Mouse (Mus musculus): ENCODE data around the gene Knop1. TPM values are rescaled to one million over a fixed set of nuclear protein-coding genes. Genes with fewer than 3 reads are reported as not detected.

Gene Knop1
- polyA plus RNA-seq, 1 experiment from 2014 or later = 51.6 TPM

GRCm38 (mm10) chr7:118841796-118842195, 14.3 kb downstream of the Knop1 start:
- Histone ChIP-seq H3K36me3 (ENCODE audit: insufficient read depth, low read length) (peaks cover 44% of the 10 kb centered on the region), H3K27me3 (replicated peaks; ENCODE audit: insufficient read depth, low read length) (no peaks in the 10 kb centered on the region), H3K4me2 (replicated peaks; ENCODE audit: low read depth, low read length) (no peak overlapping the region), H3K4me1 (ENCODE audit: insufficient read depth, low read depth, low read length) (no peaks in the 10 kb centered on the region), H3K9me3 (ENCODE audit: low read length) (no peaks in the 10 kb centered on the region), H3K9ac (replicated peaks; ENCODE audit: low read depth) (no peak overlapping the region), H3K4me3 (ENCODE audit: low read depth, low read length) (no peak overlapping the region), H3K27ac (ENCODE audit: low read length) (no peak overlapping the region)
- DNase-seq (ENCODE audit: low spot score) (peak; percentile 41), ATAC-seq (0 out of 2 replicates have a peak, but pooled peaks have one; percentile 15)
- 0 out of 2 replicates have a peak, but pooled peaks have one; percentile 1 for TF ChIP-seq CTCF (IDR thresholded peaks at IDR 0.05)
- TF ChIP-seq EP300 (IDR thresholded peaks at IDR 0.05) = no peak
- WGBS = 39% methylated on average over 1 of the region's 1 CpGs

- Histone ChIP-seq H3K9me3 (ENCODE audit: low read length) (no peaks in the 10 kb centered on the region), H3K9ac (replicated peaks; ENCODE audit: low read depth) (no peak overlapping the region), H3K4me3 (ENCODE audit: low read depth, low read length) (no peak overlapping the region), H3K4me1 (ENCODE audit: insufficient read depth, low read depth, low read length) (no peaks in the 10 kb centered on the region), H3K4me2 (replicated peaks; ENCODE audit: low read depth, low read length) (no peak overlapping the region), H3K36me3 (ENCODE audit: insufficient read depth, low read length) (peaks cover 44% of the 10 kb centered on the region), H3K27me3 (replicated peaks; ENCODE audit: insufficient read depth, low read length) (no peaks in the 10 kb centered on the region), H3K27ac (ENCODE audit: low read length) (no peak overlapping the region)
- DNase-seq (ENCODE audit: low spot score) = no peak
- WGBS = 73% methylated on average over 8 of the region's 8 CpGs
- TF ChIP-seq CTCF (IDR thresholded peaks at IDR 0.05) (no peak), EP300 (IDR thresholded peaks at IDR 0.05) (no peak)
- no peak for ATAC-seq
Observed at GRCm38 (mm10) chr7:118841030-118841745, 14.9 kb downstream of the Knop1 start.

GRCm38 (mm10) chr7:118837901-118838300, 18.2 kb downstream of the Knop1 start:
- no peak for DNase-seq (ENCODE audit: low spot score)
- H3K9ac ChIP-seq (replicated peaks; ENCODE audit: low read depth) = no peak overlapping the region
- H3K4me3 ChIP-seq (ENCODE audit: low read depth, low read length) = no peak overlapping the region
- WGBS = 76% methylated on average over 5 of the region's 5 CpGs
- H3K27me3 ChIP-seq (replicated peaks; ENCODE audit: insufficient read depth, low read length) = no peaks in the 10 kb centered on the region
- H3K4me2 ChIP-seq (replicated peaks; ENCODE audit: low read depth, low read length) = no peak overlapping the region
- H3K27ac ChIP-seq (ENCODE audit: low read length) = no peak overlapping the region
- ATAC-seq = no peak
- TF ChIP-seq CTCF (IDR thresholded peaks at IDR 0.05) = no peak
- TF ChIP-seq EP300 (IDR thresholded peaks at IDR 0.05) = no peak
- H3K36me3 ChIP-seq (ENCODE audit: insufficient read depth, low read length) = peaks cover 40% of the 10 kb centered on the region
- H3K4me1 ChIP-seq (ENCODE audit: insufficient read depth, low read depth, low read length) = no peaks in the 10 kb centered on the region
- no peaks in the 10 kb centered on the region for H3K9me3 ChIP-seq (ENCODE audit: low read length)

GRCm38 (mm10) chr7:118827975-118828416, 28.1 kb downstream of the Knop1 start:
- Histone ChIP-seq H3K27me3 (replicated peaks; ENCODE audit: insufficient read depth, low read length) (no peaks in the 10 kb centered on the region), H3K9me3 (ENCODE audit: low read length) (no peaks in the 10 kb centered on the region), H3K4me1 (ENCODE audit: insufficient read depth, low read depth, low read length) (no peaks in the 10 kb centered on the region), H3K36me3 (ENCODE audit: insufficient read depth, low read length) (peaks cover 4% of the 10 kb centered on the region; the same call in 1 of the 2 replicates), H3K27ac (ENCODE audit: low read length) (no peak overlapping the region), H3K9ac (replicated peaks; ENCODE audit: low read depth) (no peak overlapping the region), H3K4me3 (ENCODE audit: low read depth, low read length) (no peak overlapping the region), H3K4me2 (replicated peaks; ENCODE audit: low read depth, low read length) (no peak overlapping the region)
- DNase-seq (ENCODE audit: low spot score) = no peak
- TF ChIP-seq CTCF (IDR thresholded peaks at IDR 0.05) (no peak), EP300 (IDR thresholded peaks at IDR 0.05) (no peak)
- no peak; the same call in 1 of the 2 replicates for ATAC-seq
- WGBS = 60% methylated on average over 5 of the region's 5 CpGs

GRCm38 (mm10) chr7:118824451-118824850, 31.6 kb downstream of the Knop1 start:
- no peak overlapping the region for H3K27ac ChIP-seq (ENCODE audit: low read length)
- TF ChIP-seq EP300 (IDR thresholded peaks at IDR 0.05) (no peak), CTCF (IDR thresholded peaks at IDR 0.05) (no peak)

GRCm38 (mm10) chr7:118821887-118822556, 34.0 kb downstream of the Knop1 start:
- Histone ChIP-seq H3K9me3 (ENCODE audit: low read length) (no peaks in the 10 kb centered on the region), H3K4me3 (ENCODE audit: low read depth, low read length) (no peak overlapping the region), H3K4me2 (replicated peaks; ENCODE audit: low read depth, low read length) (no peak overlapping the region), H3K27me3 (replicated peaks; ENCODE audit: insufficient read depth, low read length) (no peaks in the 10 kb centered on the region), H3K4me1 (ENCODE audit: insufficient read depth, low read depth, low read length) (no peaks in the 10 kb centered on the region), H3K27ac (ENCODE audit: low read length) (no peak overlapping the region), H3K9ac (replicated peaks; ENCODE audit: low read depth) (no peak overlapping the region), H3K36me3 (ENCODE audit: insufficient read depth, low read length) (peaks cover 6% of the 10 kb centered on the region; the same call in 1 of the 2 replicates)
- 95% methylated on average over 12 of the region's 12 CpGs for WGBS
- TF ChIP-seq EP300 (IDR thresholded peaks at IDR 0.05) (no peak), CTCF (IDR thresholded peaks at IDR 0.05) (no peak)
- no peak for ATAC-seq
- no peak for DNase-seq (ENCODE audit: low spot score)

More at GRCm38 (mm10) chr7:118824451-118824850, 31.6 kb downstream of the Knop1 start:
- DNase-seq (ENCODE audit: low spot score) (no peak), ATAC-seq (no peak)
- peaks cover 4% of the 10 kb centered on the region; the same call in 1 of the 2 replicates for H3K36me3 ChIP-seq (ENCODE audit: insufficient read depth, low read length)
- H3K4me3 ChIP-seq (ENCODE audit: low read depth, low read length) = no peak overlapping the region
- H3K4me2 ChIP-seq (replicated peaks; ENCODE audit: low read depth, low read length) = no peak overlapping the region
- H3K9me3 ChIP-seq (ENCODE audit: low read length) = no peaks in the 10 kb centered on the region
- H3K27me3 ChIP-seq (replicated peaks; ENCODE audit: insufficient read depth, low read length) = no peaks in the 10 kb centered on the region
- 75% methylated on average over 7 of the region's 7 CpGs for WGBS
- H3K9ac ChIP-seq (replicated peaks; ENCODE audit: low read depth) = no peak overlapping the region
- no peaks in the 10 kb centered on the region for H3K4me1 ChIP-seq (ENCODE audit: insufficient read depth, low read depth, low read length)

All from lung, postnatal 0 days (tissue).